Mouse (Mus musculus) intestine, embryonic 16.5 days (tissue): ENCODE results near the gene Hddc3. TPM values are rescaled to one million over a fixed set of nuclear protein-coding genes. Genes with fewer than 3 reads are reported as not detected.
A peak's percentile ranks its signal among the peaks of the same experiment; 100 is the strongest.

ENCODE experiments used
- ATAC-seq: fragments of 200-750 bp; cut with Nextera tagmentation; 2 replicates; pipeline ENCODE4 v1.8.0; 2017; ENCODE audit warnings: moderate TSS enrichment, moderate library complexity
- H3K27ac ChIP-seq: fragments of 300-500 bp; sonication (generic); 2 replicates; pipeline ENCODE4 v1.5.1; 2014; ENCODE audit warnings: mild to moderate bottlenecking, low read length
- H3K27me3 ChIP-seq: fragments of 300-500 bp; sonication (generic); replicated peaks from 2 replicates; pipeline ENCODE4 v1.6.1; 2014; ENCODE audit warnings: low read length, control low read depth, mixed read lengths; ENCODE audit not compliant: control insufficient read depth, insufficient read depth
- H3K36me3 ChIP-seq: fragments of 300-500 bp; sonication (generic); 2 replicates; pipeline ENCODE4 v1.6.1; 2014; ENCODE audit warnings: low read length, control low read depth; ENCODE audit not compliant: control insufficient read depth, insufficient read depth
- H3K4me1 ChIP-seq: fragments of 300-500 bp; sonication (generic); 2 replicates; pipeline ENCODE4 v1.6.1; 2014; ENCODE audit warnings: low read length, control low read depth, mixed read lengths; ENCODE audit not compliant: control insufficient read depth, insufficient read depth
- H3K4me2 ChIP-seq: fragments of 300-500 bp; sonication (generic); 2 replicates; pipeline ENCODE4 v1.6.1; 2014; ENCODE audit warnings: low read depth, low read length, control low read depth
- H3K4me3 ChIP-seq: fragments of 300-500 bp; sonication (generic); 2 replicates; pipeline ENCODE4 v1.5.1; 2014; ENCODE audit warnings: mild to moderate bottlenecking, low read length
- H3K9ac ChIP-seq: fragments of 300-500 bp; sonication (generic); 2 replicates; pipeline ENCODE4 v1.6.1; 2014; ENCODE audit warnings: low read depth, low read length
- H3K9me3 ChIP-seq: fragments of 300-500 bp; sonication (generic); 2 replicates; pipeline ENCODE4 v1.6.1; 2016; ENCODE audit warnings: low read length, control low read depth; ENCODE audit not compliant: control insufficient read depth
- WGBS: fragments of 180-500 bp; shearing (Covaris S2); extraction: QIAGEN DNeasy Blood & Tissue Kit; methylation state at CpG from one replicate; pipeline ENCODE4 v1.1.7; 2014; 5-methylcytosine and 5-hydroxymethylcytosine counted together
- polyA plus RNA-seq: library from polyadenylated mRNA; unstranded; fragments of >200 nt; fragmentation: Nextera tagmentation; extraction: Ambion mirVana; gene quantifications from 2 replicates; pipeline ENCODE4 v1.2.1, GENCODE M21; 2015

Gene Hddc3
- polyA plus RNA-seq, 1 experiment from 2014 or later, result 18.7 TPM

GRCm38 (mm10) chr7:80372166-80372565 is 29.3 kb downstream of the Hddc3 start:
- H3K4me1 ChIP-seq, result peaks cover 15% of the 10 kb centered on the region
- H3K9me3 ChIP-seq, result no peaks in the 10 kb centered on the region
- 82% methylated on average over 3 of the region's 3 CpGs for WGBS
- H3K9ac ChIP-seq, result no peak overlapping the region
- no peak for ATAC-seq
- H3K4me2 ChIP-seq, result no peak overlapping the region
- peaks cover 1% of the 10 kb centered on the region; the same call in 1 of the 2 replicates for H3K36me3 ChIP-seq
- H3K4me3 ChIP-seq, result no peak overlapping the region
- H3K27me3 ChIP-seq, result no peaks in the 10 kb centered on the region
- H3K27ac ChIP-seq, result no peak overlapping the region

- ATAC-seq, result no peak
- no peaks in the 10 kb centered on the region for H3K27me3 ChIP-seq
- no peaks in the 10 kb centered on the region for H3K9me3 ChIP-seq
- no peaks in the 10 kb centered on the region for H3K36me3 ChIP-seq
- H3K4me1 ChIP-seq, result peaks cover 15% of the 10 kb centered on the region
- no peak overlapping the region for H3K4me2 ChIP-seq
- 73% methylated on average over 2 of the region's 2 CpGs for WGBS
- H3K27ac ChIP-seq, result no peak overlapping the region
- no peak overlapping the region for H3K4me3 ChIP-seq
- no peak overlapping the region for H3K9ac ChIP-seq
Observed at GRCm38 (mm10) chr7:80372667-80373066, 29.8 kb downstream of the Hddc3 start.

GRCm38 (mm10) chr7:80373352-80373751 is 30.4 kb downstream of the Hddc3 start:
- Histone ChIP-seq H3K36me3 (no peaks in the 10 kb centered on the region), H3K27me3 (no peaks in the 10 kb centered on the region), H3K4me1 (peaks cover 14% of the 10 kb centered on the region), H3K4me3 (no peak overlapping the region), H3K9ac (no peak overlapping the region), H3K4me2 (no peak overlapping the region), H3K27ac (no peak overlapping the region), H3K9me3 (no peaks in the 10 kb centered on the region)
- 66% methylated on average over 4 of the region's 4 CpGs for WGBS
- ATAC-seq, result no peak

GRCm38 (mm10) chr7:80373850-80374249 is 30.9 kb downstream of the Hddc3 start:
- WGBS, result 81% methylated on average over 12 of the region's 12 CpGs
- Histone ChIP-seq H3K4me1 (peaks cover 10% of the 10 kb centered on the region), H3K4me3 (no peak overlapping the region), H3K27me3 (no peaks in the 10 kb centered on the region), H3K9ac (no peak overlapping the region), H3K27ac (no peak overlapping the region), H3K4me2 (no peak overlapping the region), H3K36me3 (no peaks in the 10 kb centered on the region), H3K9me3 (no peaks in the 10 kb centered on the region)
- ATAC-seq, result no peak

- ATAC-seq, result no peak
- 52% methylated on average over 3 of the region's 3 CpGs for WGBS
- H3K9me3 ChIP-seq, result no peaks in the 10 kb centered on the region
- peak overlapping the region; percentile 29; the same call in 1 of the 2 replicates for H3K9ac ChIP-seq
- no peak overlapping the region for H3K4me3 ChIP-seq
- H3K4me1 ChIP-seq, result peaks cover 8% of the 10 kb centered on the region
- no peak overlapping the region for H3K4me2 ChIP-seq
- no peak overlapping the region for H3K27ac ChIP-seq
- no peaks in the 10 kb centered on the region for H3K27me3 ChIP-seq
- no peaks in the 10 kb centered on the region for H3K36me3 ChIP-seq
Observed at GRCm38 (mm10) chr7:80374280-80374679, 31.4 kb downstream of the Hddc3 start.

- Histone ChIP-seq H3K27me3 (no peaks in the 10 kb centered on the region), H3K4me1 (peaks cover 3% of the 10 kb centered on the region), H3K9ac (no peak overlapping the region; the same call in 1 of the 2 replicates), H3K36me3 (no peaks in the 10 kb centered on the region), H3K9me3 (no peaks in the 10 kb centered on the region), H3K4me3 (no peak overlapping the region), H3K4me2 (no peak overlapping the region), H3K27ac (no peak overlapping the region)
- ATAC-seq, result no peak
- WGBS, result 87% methylated on average over 3 of the region's 3 CpGs
Observed at GRCm38 (mm10) chr7:80374733-80375132, 31.8 kb downstream of the Hddc3 start.

GRCm38 (mm10) chr7:80375376-80376039 is 32.6 kb downstream of the Hddc3 start:
- H3K27ac ChIP-seq, result no peak overlapping the region
- no peaks in the 10 kb centered on the region for H3K36me3 ChIP-seq
- H3K4me3 ChIP-seq, result no peak overlapping the region
- 68% methylated on average over 9 of the region's 9 CpGs for WGBS
- no peak overlapping the region for H3K4me2 ChIP-seq
- H3K9ac ChIP-seq, result no peak overlapping the region
- ATAC-seq, result peak; percentile 9; the same call in 1 of the 2 replicates
- H3K4me1 ChIP-seq, result no peaks in the 10 kb centered on the region
- H3K9me3 ChIP-seq, result no peaks in the 10 kb centered on the region
- no peaks in the 10 kb centered on the region for H3K27me3 ChIP-seq

- no peak overlapping the region for H3K4me3 ChIP-seq
- H3K27ac ChIP-seq, result no peak overlapping the region
- no peaks in the 10 kb centered on the region for H3K27me3 ChIP-seq
- no peak for ATAC-seq
- H3K4me2 ChIP-seq, result no peak overlapping the region
- 71% methylated on average over 10 of the region's 10 CpGs for WGBS
- no peaks in the 10 kb centered on the region for H3K4me1 ChIP-seq
- no peaks in the 10 kb centered on the region for H3K9me3 ChIP-seq
- H3K36me3 ChIP-seq, result no peaks in the 10 kb centered on the region
- no peak overlapping the region for H3K9ac ChIP-seq
Observed at GRCm38 (mm10) chr7:80376192-80376591, 33.3 kb downstream of the Hddc3 start.

- Histone ChIP-seq H3K36me3 (no peaks in the 10 kb centered on the region), H3K9ac (no peak overlapping the region), H3K4me2 (no peak overlapping the region), H3K4me3 (no peak overlapping the region), H3K4me1 (no peaks in the 10 kb centered on the region), H3K27ac (no peak overlapping the region), H3K9me3 (no peaks in the 10 kb centered on the region), H3K27me3 (no peaks in the 10 kb centered on the region)
- no peak for ATAC-seq
- WGBS, result 23% methylated on average over 6 of the region's 6 CpGs
Observed at GRCm38 (mm10) chr7:80377471-80377870, 34.6 kb downstream of the Hddc3 start.

GRCm38 (mm10) chr7:80379531-80379930 is 36.6 kb downstream of the Hddc3 start:
- Histone ChIP-seq H3K4me3 (no peak overlapping the region), H3K27me3 (no peaks in the 10 kb centered on the region), H3K36me3 (no peaks in the 10 kb centered on the region), H3K4me1 (no peaks in the 10 kb centered on the region), H3K4me2 (no peak overlapping the region), H3K9me3 (no peaks in the 10 kb centered on the region), H3K9ac (no peak overlapping the region), H3K27ac (no peak overlapping the region)
- 59% methylated on average over 13 of the region's 13 CpGs for WGBS
- ATAC-seq, result no peak
